Mouse (Mus musculus): ENCODE results near the gene Spi1.

Spi1 gene

DNA sequence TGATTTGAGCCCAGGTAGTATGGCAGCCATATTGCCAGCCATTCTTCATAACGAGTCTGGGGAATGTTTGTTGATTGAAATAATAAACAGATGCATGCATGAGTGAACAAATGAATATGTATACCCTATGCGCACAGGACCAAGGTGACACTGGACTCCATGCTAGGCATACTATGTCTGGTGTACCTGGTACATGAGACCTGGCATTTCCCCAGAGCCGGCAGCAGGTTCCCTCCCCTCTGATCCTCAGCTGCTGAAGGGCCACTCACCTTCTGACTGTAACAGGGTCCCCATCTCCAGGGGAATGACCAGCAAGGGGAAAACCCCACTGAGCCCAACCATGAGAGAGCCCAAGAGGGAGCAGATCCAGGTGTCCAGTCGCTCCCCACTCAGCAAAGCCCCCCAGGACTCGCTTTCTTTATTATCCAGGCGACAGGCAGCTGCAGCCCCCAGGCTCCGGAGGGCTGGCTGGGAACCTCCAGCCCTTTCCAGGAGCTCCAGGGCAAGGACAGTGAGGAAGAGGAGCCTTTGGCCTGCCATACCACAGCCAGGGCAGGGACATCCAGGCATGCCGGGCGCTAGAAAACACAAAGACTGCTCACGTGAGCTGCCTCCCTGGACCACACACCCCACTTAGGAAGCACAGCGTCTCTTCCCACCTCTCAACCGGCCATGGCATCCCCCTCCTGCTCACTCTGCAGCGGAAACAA, 13.9 kb upstream of the Spi1 start:
- no peak for DNase-seq (ENCODE audit: low spot score in 2 of 2)

- DNase-seq (ENCODE audit: low spot score in 2 of 2), result no peak
Measured at GRCm38 (mm10) chr2:91068872-91069165, 13.4 kb upstream of the Spi1 start.

- DNase-seq (ENCODE audit: low spot score in 2 of 2), result no peak
Measured at GRCm38 (mm10) chr2:91069306-91070000, 12.7 kb upstream of the Spi1 start.

- peak; percentile 95 to 96 for DNase-seq (ENCODE audit: low spot score in 2 of 2)
Measured at GRCm38 (mm10) chr2:91070076-91070800, 12.0 kb upstream of the Spi1 start, which contains the start of gene Slc39a13. TSS of gene Slc39a13 (minus strand) at chr2:91070417.

GRCm38 (mm10) chr2:91071059-91071458, 11.1 kb upstream of the Spi1 start:
- no peak for DNase-seq (ENCODE audit: low spot score in 2 of 2)

DNA sequence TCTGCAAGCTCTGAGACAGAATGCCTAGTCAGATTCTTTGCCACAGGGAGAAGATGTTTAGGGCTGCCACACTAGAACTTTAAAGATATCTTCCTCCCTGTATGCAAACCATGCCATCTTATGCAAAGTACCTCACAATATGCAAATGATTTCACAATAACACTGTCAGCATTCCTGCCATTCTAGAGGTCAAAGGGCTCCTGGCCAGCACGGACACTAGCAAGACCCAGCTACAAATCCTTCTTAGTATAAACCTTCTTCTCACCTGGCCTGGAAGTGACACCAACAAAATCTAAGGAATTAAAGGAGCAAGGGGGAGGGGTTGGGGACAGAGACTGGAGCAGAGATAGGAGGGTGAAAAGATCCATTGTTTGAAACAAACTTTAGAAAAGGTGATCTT, 10.1 kb upstream of the Spi1 start:
- DNase-seq (ENCODE audit: low spot score in 2 of 2), result no peak

DNA sequence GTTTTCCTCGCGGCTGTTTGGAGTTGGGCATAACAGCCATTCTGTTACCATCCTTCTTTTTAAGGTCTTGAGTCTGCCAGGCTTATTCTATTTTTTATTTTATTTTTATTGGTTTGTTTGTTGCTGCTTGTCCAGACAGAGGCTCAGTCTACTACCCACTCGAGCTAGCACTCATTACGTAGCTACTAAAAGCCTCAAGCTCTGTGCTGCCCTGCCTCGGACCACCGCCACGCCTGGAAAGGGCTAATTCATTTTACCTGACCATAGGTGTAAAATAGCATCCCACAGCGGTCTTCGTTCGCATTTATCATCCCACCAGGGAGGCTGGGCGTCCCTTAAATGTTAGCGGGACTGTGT, 4.3 kb upstream of the Spi1 start:
- no peak for DNase-seq (ENCODE audit: low spot score in 2 of 2)

DNA sequence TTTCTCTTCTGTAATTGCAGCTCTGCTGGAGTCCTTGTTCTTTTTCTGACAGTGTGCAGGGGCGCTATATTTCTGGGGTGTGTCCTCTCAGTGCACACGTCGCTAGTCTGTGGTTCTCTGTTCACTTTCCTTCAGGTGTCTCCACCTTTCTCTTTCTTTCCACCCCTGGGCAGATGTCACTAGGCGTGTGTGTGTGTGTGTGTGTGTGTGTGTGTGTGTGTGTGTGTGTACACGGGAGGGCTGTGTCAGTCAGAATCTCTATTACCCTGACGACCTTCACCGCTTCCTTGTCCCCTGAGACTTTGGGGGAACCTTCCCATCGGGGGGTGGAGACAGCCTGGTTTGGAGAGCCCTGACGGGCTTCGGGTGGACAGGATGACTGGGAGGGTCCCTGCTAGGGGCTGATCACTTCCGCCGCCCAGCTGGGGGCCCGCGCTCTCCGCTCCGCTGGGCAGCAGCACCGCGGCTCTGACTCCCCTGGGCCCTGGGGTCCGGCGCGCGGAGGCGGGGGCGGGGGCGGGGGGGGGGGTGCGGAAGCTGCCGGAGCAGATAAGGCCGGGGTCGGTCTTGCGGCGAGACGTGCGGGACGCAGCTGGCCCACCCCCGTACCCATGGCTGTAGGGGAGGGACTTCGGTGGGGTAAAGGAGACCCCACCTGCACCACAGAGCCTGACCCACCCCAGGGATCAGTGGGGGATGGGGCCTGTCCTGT, 3.7 kb upstream of the Spi1 start:
- DNase-seq (ENCODE audit: low spot score in 2 of 2), result no peak

DNA sequence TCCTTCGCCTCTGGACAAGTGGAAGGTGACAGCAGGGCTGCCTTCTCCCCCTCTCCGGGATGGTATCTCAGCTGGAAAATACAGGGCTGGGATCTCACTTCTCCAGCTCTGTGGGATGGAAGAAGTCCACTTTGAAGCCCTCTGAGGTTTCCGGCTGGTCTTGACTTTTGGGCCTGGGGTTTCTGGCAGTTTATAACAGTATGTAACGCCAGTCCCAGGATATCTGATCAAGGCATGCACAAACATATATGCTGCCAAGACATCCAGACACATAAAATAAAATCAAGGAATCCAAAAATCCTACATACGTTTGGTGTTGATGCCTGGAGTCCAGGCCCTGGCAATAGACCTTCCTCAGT, 3.2 kb upstream of the Spi1 start:
- no peak for DNase-seq (ENCODE audit: low spot score in 2 of 2)

DNA sequence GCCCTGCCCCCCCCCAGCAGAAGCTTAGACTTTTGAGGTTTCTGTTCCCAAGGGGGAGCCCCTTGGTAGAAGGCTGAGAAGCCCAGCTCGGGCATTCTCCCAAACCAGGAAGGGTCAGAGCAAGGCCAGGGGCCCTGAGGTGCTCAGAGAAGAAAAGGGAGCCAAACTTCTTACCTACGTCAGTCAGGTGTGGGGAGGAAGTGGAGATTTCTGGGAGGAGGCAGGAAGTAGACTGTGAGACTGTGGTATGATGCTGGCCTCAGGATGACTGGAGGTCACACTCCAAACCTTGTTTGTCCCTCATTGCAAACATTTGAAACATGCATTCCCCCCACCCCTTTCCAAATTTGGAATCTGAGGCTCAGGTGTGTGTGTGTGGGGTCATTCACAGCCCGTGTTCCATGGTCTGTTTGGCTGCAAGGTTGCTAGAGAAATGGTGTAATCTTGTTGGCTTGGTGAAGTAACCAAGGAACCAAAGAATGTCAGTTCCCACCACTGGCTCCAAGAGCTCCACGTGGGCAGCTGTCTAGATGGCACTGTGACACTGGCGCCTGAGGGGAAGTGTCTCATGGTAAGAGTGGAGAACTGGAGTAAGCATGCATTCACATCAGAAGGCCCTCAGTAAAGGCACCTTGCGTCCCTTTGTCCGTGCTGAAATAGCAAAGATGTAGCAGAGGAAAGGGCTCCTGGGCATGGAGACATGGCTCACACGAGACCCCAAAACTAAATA, 1.2 kb upstream of the Spi1 start:
- no peak for DNase-seq (ENCODE audit: low spot score in 2 of 2)

GRCm38 (mm10) chr2:91082844-91083243, 654 bp downstream of the Spi1 start:
- no peak for DNase-seq (ENCODE audit: low spot score in 2 of 2)

DNA sequence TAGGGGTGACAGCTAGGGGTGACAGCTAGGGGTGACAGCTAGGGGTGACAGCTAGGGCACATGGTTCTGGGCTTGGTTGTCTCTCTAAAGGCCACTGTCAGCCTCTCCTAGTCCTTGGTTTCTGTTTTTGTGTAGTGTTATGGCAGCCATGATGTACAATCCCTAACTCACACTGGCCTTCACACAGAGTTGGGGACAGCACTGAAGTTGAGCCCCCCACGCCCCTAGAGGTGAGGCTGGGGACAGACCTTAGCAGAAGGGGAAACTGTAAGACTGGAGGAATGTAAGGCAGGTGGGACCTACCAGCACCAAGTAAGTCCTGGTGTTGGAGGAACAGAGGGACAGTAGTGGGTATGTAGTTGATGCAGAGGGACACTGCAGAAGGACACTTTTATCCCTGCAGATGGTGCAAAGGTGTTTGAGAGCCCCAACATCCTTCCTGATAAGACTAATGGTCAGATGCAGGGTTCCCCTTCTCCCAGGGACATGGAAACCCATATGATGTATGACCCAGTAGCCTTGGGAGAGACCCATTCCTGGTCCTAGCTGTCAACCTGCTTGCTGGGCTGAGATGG, 1.3 kb downstream of the Spi1 start:
- no peak for DNase-seq (ENCODE audit: low spot score in 2 of 2)

GRCm38 (mm10) chr2:91084179-91084820, 2.1 kb downstream of the Spi1 start:
- no peak for DNase-seq (ENCODE audit: low spot score in 2 of 2)

GRCm38 (mm10) chr2:91085494-91086391, 3.6 kb downstream of the Spi1 start:
- DNase-seq (ENCODE audit: low spot score in 2 of 2), result no peak

- DNase-seq (ENCODE audit: low spot score in 2 of 2), result no peak
Measured at GRCm38 (mm10) chr2:91086392-91087237, 4.4 kb downstream of the Spi1 start.

DNA sequence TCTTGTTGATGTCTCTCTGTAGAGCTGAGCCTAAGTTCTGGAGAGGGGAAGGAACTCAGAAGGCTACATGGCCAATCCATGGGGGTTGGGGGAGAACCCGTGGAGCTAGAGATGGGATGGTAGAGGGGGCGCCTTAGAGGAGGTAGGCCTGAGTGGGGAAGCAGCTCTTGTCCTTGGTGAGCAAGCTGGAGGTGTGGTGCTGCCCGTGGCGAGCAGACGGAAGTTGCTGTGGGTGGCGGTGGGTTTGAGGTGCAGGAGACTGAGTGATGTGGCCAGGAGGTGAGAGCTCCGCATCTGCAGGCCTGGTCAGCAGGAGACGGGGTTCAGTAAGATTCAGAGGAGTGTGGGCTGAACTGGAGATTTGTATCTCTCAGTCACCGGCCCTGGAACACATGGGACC, 5.3 kb downstream of the Spi1 start:
- DNase-seq (ENCODE audit: low spot score in 2 of 2), result no peak

GRCm38 (mm10) chr2:91088987-91089386, 6.8 kb downstream of the Spi1 start:
- no peak for DNase-seq (ENCODE audit: low spot score in 2 of 2)

- DNase-seq (ENCODE audit: low spot score in 2 of 2), result no peak
Measured at GRCm38 (mm10) chr2:91090208-91090607, 8.0 kb downstream of the Spi1 start.

GRCm38 (mm10) chr2:91090827-91091226, 8.6 kb downstream of the Spi1 start:
- DNase-seq (ENCODE audit: low spot score in 2 of 2), result no peak

All from urinary bladder, adult 18-20 months (tissue).